Mouse (Mus musculus) ovary, adult 18-20 months (tissue): ENCODE data around the gene Stk17b.
"Not testable (repeated sequence)": the region's sequence is repeated elsewhere in the genome, so short reads cannot be mapped to it uniquely, and the experiment has no call there.

Experiments used
- DNase-seq: peaks from one replicate; pipeline ENCODE4 v3.0.0; 2022; ENCODE audit warnings: low spot score, mixed read lengths

Gene Stk17b

DNA sequence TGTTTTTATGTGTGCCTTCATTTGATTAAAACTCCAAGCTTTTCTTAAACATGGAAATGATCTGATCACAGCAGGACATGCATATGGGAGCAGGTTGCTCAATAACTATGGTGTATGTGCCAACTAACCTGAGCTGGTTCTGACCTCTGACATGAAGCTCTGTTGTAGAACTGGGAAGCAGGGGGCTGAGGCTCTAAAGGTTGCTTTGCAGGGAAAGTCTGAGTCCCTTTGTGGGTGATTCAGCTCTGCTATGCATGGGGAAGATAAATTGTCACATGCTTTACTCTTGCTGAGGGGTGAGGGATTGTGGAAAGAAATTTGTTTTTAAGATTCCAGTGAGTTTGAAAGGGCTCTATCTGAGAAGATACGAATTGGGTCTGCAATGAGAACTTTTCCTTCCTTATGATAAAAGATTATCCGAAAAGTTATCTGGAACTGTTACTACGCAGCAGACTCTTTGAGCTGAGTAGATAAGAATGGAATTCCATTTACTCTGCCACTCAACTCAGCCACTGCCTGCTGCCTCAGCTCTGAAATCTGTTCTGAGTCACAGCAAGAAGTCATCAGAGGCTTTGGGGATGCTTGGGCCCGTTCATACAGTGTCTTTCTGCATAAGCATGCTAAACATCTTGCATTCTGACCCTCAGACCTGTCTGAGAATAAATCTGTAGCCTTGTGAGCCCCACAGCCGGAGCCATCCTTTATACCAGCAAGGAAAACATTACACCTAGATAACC is 56.4 kb downstream of the Stk17b start:
- DNase-seq, result no peak

DNA sequence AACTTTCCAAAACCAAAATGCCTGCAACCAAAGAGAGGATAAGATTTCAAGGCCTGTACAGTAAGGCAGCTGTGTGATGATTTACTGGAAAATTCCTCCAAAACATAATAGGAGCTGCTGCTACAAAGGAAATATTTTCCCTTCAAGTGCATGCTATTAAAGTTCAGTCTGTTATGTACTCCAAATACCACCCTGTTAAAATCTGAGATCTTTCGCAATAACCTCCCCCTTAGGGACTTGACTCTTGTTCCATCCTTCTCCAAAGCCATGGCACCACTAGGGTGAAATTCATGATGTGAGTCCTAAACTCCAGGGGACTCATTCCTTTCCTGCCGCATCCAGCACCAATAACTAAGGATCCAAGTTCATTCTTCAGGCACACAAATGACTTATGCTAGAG is 58.1 kb downstream of the Stk17b start:
- DNase-seq, result no peak

DNA sequence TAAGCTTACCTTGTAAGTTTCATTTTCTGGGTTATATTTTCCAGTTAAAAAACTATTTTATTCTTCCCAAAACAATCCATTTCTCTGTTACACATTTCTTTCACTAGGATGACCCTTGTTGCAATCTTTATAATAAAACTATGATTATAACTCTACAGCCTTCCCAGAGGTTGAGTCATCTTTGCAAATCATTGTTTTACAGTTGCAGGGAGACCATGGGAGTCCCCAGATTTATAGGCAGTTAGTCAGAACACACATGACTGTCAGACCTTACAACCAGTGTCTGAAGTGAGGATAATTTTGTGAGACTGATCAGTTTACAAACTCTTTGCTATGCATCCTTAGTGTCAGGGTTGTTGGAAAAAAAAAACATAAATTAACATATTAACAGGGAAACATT is 63.7 kb downstream of the Stk17b start:
- DNase-seq, result no peak

DNA sequence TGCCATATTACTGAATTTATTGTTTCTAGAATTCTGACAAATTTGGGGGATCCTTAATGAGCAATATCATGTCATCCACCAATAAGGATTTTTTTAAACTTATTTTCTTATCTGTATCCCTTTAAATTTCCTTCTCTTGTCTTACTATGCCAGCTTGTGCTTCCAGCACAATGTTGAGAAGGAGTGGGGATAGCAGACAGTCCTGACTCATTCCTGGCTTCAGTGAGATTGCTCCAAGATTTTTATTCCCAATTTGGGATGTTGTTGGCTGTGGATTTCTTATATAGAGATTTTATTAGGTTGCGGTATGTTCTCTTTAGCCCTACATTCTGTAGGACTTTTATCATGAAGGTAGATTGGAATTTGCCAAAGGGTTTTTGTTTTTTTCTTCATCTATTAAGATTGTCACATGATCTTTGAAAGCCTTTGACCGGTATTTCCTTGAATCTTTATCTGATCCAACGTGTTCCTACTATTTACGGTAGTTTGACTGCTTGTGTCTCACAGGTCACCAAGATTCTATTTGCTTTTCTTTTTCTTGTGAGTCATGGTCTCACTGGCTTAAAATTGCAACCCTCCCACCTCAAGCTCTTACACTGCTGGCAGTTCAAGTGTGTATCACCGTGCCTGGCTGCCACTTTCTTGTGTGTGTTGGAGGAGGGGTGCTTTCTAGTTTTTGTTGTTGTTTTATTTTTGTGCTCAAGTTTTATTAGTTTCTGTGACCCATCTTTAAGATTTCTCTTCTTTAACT is 64.2 kb downstream of the Stk17b start:
- DNase-seq, result no peak

DNA sequence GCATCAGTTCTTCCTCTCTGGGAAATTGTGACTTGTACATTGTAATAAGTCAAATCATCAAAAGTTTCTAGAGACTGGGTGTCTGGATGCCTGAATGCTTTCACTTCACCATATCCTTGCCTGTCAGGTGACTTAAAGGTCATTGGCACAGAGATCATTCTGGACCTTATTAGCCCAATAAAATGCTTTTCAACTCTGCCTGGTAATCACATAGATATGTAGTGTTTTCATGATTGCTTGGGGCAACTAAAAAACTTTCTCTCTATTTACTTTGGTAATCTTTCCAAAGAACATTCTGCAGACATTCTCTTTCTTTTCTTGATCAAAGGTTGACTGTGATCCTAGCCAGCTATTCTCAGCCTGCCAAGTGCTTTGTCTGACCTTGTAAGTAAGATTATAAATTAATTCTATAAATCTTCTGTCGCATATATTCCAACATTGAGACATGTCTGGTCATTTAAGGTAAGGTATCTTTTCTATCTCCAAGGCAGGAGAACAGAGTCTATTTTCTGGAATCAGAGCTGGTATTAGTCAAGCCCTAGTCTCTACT is 69.0 kb downstream of the Stk17b start:
- no peak for DNase-seq

DNA sequence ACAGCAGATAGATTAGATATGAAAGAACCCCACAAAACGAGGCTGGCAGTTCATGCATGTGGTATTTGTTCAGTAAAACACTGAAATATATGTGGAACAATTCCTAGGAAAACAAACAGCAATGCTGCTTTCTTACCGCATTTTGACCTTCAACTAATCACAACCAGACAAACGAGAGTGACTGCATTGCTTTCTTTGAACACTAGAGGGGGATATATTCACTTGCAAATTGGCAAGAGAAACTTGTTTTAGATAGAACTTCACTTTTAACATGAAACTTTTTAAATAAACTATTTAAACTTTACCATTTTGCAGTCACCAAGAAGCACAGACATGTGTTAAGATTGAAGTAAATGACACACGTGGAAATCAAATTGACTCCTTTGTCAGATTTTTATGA is 69.6 kb downstream of the Stk17b start:
- DNase-seq, result no peak

DNA sequence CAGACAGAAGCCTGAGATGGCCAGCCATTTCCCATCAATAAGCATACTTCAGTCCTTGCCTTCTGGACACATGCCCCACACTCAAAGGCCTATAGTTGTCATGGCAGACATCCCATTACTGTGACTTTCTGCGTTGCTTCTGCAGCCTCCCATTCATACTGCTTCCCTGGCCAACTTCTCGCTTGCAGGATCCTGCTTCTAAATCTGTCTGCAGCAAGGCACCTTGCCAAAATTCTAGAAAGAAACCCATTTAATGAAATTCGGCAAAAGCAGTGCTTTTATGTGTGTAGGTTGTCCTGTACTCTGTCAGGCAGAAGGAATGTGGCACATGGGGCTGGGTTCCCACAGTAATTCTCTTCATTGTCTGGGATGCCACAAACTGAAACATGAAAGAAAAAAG is 71.6 kb downstream of the Stk17b start:
- not testable (repeated sequence) for DNase-seq

DNA sequence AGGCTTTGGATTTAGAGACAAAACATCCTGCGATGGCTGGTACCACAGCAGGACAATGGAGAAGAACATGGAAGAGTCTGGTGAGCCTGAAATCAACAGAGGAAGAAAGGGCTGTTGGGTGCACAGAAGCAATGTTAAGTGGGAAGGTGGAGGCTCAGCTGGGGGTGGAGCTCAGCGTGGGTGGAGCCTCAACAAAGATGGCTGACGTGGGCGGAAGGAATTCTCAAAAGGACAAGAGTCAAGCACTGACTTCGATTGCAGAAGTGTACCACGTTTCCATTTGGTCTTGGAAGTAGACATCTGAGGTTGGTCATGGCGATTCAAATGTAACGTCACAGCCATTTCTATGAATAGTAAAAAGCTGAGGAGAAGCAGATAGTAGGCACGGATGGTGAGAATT is 74.0 kb downstream of the Stk17b start:
- no peak for DNase-seq

DNA sequence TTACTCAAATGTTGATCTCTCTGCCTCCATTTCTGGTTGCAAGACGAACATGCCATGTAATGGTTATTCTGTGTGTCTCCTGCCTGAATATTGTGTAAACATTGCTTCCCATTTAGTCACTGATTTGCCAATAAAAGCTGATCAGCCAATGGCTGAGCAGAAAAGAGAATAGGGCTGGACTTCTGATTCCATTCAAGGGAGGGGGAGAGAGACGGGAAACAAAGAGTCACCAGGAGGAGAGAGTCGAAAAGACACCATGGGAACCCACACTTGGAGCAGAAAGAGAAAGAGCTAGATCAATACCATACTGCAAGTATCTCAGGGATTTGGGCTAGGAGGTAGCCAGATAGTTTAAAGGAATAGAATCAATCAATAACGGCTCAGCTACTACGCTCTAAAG is 75.4 kb downstream of the Stk17b start:
- DNase-seq, result not testable (repeated sequence)

DNA sequence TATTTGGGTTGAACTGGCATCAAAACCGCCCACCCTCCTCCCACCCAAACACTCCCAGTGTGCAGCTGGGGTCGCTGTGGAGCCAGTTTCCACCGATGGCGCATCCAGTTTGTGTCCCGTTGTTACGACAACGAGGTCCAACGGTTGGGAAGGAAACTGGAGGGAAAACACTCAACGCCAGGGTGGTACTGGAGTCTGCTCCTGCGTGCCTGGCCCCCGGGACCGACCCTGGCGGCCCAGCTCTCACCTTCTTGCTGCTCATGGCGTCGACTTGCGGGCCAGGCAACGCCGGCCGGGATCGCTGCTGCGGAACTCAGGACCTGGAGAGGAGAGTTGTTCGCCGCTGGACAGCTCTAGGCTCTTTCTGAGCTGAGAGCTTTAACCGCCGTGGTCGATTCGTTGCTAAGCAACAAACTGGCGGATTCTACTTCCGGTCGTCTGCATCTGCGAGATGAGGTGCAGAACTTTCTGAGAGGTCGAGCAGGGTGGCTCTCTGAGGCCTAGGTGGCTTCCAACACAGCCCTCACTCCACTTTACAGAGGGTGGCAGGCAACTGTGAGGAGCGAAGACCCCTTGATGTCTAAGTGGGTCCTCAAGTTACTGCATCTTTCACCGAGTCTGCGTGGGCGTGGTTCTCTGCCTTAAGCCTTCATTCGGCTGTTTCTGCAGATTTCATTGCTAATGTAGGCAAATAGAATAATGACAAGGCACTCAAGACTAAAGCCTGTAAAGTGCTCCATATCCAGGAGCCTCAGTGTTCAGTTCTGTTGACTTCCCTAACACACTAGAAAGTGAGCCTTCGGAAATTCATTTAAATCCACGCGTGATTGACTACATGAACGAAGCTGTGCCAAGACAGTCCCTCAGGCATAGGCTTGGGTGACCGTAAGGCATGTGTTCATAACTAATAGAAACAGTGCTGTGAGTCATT is 78.3 kb downstream of the Stk17b start, which contains the start of gene Dnah7a:
Gene Dnah7a, minus strand, starts transcription at position 354 of the 931 bp plus-strand sequence.
- DNase-seq, result peak; percentile 28
